Mouse (Mus musculus): ENCODE data around the gene Olfr64. TPM values are rescaled to one million over a fixed set of nuclear protein-coding genes. Genes with fewer than 3 reads are reported as not detected.

Gene Olfr64
- total RNA-seq (2021) = not detected

DNA sequence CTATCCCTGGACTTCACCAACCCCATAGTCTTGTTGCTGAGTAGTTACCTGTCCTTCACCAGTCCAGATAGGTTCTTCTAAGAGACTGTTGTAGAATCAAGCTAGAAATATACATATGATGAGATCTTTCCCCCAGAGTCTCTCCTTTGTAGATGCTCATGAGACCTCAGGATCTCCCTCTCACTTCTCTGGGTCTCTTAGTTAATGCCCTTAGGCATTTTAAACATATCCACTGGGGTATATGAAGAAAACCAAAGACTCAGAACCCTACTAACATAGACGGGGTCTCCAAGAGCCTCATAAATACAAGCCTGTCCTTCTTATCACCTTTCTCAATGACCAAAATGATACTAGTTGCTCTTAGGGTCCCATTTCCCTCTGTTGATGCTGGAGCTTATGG is at the start of gene Olfr64:
Olfr64 (minus strand) TSS at position 101 of the 400 bp plus-strand sequence.
- no peak for DNase-seq (ENCODE audit: extremely low spot score in 1 of 2, low spot score in 2 of 2)
- intact Hi-C loops (cut with DNase I) = no loop called here

GRCm38 (mm10) chr7:103942730-103943129 is 48.4 kb upstream of the Olfr64 start:
- DNase-seq (ENCODE audit: extremely low spot score in 1 of 2, low spot score in 2 of 2) = peak in 1 of 2 experiments; percentile 23
- intact Hi-C loops (cut with DNase I) = no loop called here

DNA sequence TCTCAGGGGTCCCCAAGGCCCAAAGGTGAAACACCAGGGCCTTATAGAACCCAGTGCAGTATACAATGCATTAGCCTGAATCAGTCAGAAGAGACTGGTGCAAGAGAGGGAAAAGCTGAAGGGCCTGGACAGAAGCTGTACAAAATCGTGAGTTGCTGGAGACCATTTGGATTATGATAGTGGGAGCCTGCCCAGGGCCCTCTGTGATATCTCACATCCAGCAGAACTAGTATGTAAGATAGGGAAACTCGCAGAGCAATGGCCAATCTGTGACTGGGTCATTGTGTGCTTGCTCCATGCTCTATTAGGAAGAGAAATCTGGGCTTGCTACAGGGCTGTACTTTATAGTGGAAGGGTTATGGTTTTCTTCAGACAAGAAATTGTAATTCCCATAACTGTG is 40.0 kb upstream of the Olfr64 start, which contains the start of gene Olfr632:
Olfr632 (plus strand) TSS at position 84 of the 400 bp plus-strand sequence.
- DNase-seq (ENCODE audit: extremely low spot score in 1 of 2, low spot score in 2 of 2) = no peak
- intact Hi-C loops (cut with DNase I) = no loop called here

DNA sequence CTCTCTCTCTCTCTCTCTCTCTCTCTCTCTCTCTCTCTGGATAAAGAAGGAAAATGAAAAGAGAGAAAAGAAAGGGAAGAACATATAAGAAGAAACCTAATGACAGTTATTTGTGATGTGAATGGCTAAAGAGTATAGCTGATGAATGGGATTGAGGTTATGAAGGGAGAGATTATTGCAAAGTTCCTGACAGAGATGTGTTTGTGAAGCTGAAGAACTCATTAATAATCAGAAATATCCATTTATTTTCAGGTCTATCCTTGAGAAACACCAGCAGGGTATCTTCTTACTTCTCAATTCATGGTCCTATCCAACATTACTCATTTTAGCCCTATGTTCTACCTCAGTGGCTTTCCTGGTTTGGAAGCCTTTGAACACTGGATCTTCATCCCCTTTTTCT is 34.2 kb upstream of the Olfr64 start, which contains the start of gene Olfr631:
Olfr631 (plus strand) TSS at position 301 of the 400 bp plus-strand sequence.
- no peak for DNase-seq (ENCODE audit: extremely low spot score in 1 of 2, low spot score in 2 of 2)
- intact Hi-C loops (cut with DNase I) = no loop called here

- intact Hi-C loops (cut with DNase I) = no loop called here
- no peak for DNase-seq (ENCODE audit: extremely low spot score in 1 of 2, low spot score in 2 of 2)
These were observed 21.1 kb upstream of the Olfr64 start for GRCm38 (mm10) chr7:103915338-103915737.

DNA sequence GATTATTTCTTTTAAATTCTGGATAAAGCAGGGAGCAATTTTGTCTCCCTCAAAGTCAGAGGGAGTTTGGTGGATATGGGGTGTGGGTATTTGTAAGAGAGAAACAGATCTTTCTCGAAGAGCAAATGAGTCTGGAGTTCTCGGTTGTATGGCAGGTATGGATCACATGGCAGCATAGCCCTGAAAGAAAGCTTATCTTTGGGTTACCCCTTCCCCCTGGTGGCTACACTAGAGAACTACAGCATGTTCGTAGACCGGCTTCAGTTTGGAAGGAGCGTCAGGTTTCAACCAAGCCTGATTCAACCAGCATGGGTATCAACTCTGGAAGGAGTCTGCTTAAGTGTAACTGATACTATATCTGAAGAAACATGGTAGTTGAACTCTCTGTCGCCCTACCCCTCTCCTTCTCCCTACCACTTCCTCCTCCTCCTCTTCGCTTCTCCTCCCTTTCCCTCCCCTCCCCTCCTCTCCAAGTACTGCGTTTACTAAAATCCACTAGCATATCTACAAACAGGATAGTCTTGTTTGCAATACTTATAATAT is 18.8 kb upstream of the Olfr64 start:
- DNase-seq (ENCODE audit: extremely low spot score in 1 of 2, low spot score in 2 of 2) = no peak
- intact Hi-C loops (cut with DNase I) = no loop called here

DNA sequence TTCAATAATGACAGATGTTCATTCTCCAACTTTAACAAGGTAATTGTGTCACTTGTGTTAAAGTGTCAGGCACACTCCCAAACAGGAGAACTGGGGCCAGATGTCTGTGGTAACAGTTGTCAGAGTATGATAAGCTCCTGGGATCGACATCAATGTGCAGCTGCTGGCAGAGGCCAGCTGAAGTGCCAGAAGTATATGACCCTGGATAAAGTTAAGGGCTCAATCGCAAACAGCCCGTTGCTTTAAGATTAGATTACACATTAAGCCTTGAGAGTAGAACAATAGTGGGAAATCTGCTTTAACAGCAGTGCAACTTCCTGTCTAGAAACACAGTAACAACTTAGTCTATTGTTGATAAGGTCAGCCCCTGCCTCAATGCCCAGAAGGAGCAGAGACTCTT is 15.8 kb upstream of the Olfr64 start:
- intact Hi-C loops (cut with DNase I) = no loop called here
- no peak for DNase-seq (ENCODE audit: extremely low spot score in 1 of 2, low spot score in 2 of 2)

GRCm38 (mm10) chr7:103903187-103903586 is 8.9 kb upstream of the Olfr64 start, which contains the start of gene Olfr65:
Gene Olfr65 (plus strand): TSS chr7:103903487.
- DNase-seq (ENCODE audit: extremely low spot score in 1 of 2, low spot score in 2 of 2) = peak in 1 of 2 experiments; percentile 2

DNA sequence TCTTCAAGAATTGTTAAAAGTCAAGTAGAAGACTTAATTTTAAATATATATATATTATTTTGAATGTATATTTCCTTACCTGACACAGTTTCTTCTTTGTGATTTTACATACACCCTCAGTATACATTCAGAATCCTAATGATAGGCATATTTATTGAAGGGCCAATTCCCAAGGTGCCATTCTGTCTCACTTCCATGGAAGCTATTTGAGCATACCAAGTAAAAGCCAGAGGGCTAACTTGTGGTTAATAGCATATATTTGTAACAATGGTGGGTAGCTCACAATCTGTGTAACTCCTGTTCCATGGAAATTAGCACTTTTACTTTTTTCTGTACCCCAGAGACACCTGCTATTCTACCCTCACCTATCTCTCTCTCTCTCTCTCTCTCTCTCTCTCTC is 8.1 kb downstream of the Olfr64 start, which contains the start of gene Olfr66:
Olfr66 (minus strand) TSS at position 101 of the 400 bp plus-strand sequence.
- intact Hi-C loops (cut with DNase I) = no loop called here
- DNase-seq (ENCODE audit: extremely low spot score in 1 of 2, low spot score in 2 of 2) = no peak

More at GRCm38 (mm10) chr7:103903187-103903586, 8.9 kb upstream of the Olfr64 start, which contains the start of gene Olfr65:
- intact Hi-C loops (cut with DNase I) = no loop called here

- no peak for DNase-seq (ENCODE audit: extremely low spot score in 1 of 2, low spot score in 2 of 2)
- intact Hi-C loops (cut with DNase I) = loop anchor here (10.0 kb wide), 1 partner anchor 1222 kb away; the partner anchor contains the start of gene Olfr555
These were observed 17.2 kb downstream of the Olfr64 start for GRCm38 (mm10) chr7:103877093-103877492.

- intact Hi-C loops (cut with DNase I) = loop anchor here (5.0 to 10.0 kb wide), 2 partner anchors 1220 to 1362 kb away; partner anchors contain the start of gene Olfr555
- no peak for DNase-seq (ENCODE audit: extremely low spot score in 1 of 2, low spot score in 2 of 2)
These were observed 19.8 kb downstream of the Olfr64 start for GRCm38 (mm10) chr7:103874451-103874850.

DNA sequence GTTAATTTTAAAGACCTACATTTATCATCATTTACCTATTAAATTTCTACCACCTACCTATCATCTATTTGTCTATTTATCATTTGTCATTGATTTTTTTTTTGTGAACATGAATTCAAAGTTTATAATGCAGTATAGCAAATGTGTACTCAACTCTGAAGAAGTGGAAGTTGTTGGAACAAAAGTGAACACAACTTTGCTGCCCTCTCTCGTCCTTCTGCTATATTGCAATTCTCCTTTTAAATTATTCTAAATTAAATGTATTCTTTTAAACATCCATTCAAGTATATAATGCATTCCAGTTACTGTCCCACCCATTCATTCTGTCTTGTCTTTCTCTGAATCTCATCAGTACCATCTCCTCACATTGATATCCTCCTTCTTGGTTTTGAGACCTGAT is 21.2 kb downstream of the Olfr64 start:
- peak in 1 of 2 experiments; percentile 3 for DNase-seq (ENCODE audit: extremely low spot score in 1 of 2, low spot score in 2 of 2)
- intact Hi-C loops (cut with DNase I) = loop anchor here (5.0 to 10.0 kb wide), 2 partner anchors 1218 to 1361 kb away; partner anchors contain the start of gene Olfr555

DNA sequence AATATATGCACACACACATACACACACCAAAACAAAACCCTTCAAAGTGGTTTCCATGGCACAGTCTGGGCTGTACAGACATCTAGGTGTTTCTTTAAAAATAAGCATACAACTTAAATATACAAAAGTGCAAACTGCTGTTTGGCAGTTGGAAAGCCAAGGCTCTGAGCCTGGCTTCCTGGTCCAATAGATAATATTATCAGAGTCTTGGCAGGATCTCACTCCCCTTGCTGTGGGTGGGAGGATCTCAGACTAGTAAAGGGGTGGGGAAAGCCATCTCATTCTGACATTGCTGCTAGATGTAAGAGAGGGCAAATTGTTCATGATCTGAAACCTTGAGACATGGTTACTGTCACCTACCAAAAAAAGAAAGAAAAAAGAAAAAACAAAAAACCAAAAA is 23.6 kb downstream of the Olfr64 start:
- no peak for DNase-seq (ENCODE audit: extremely low spot score in 1 of 2, low spot score in 2 of 2)
- intact Hi-C loops (cut with DNase I) = loop anchor here (5.0 to 10.0 kb wide), 2 partner anchors 1216 to 1358 kb away; partner anchors contain the start of gene Olfr555

DNA sequence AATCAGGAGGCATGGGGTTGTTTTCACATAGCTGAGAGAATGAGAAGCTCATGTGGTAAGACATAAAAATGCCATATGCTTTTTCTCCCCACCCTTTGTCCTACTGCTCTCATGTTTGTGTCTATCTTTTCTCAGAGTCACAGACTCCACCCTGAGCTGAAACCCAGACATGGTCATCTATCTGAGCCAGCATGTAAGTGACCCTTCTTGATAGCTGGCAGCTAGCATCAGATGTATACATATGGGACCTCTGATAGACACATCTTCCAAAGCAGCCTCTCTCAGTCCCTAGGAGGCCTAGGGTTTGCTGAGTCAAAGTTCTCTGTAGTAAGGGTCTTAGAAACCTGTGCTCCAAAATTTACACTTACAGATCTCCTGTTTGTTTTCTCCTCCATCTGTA is 28.6 kb downstream of the Olfr64 start:
- no peak for DNase-seq (ENCODE audit: extremely low spot score in 1 of 2, low spot score in 2 of 2)
- intact Hi-C loops (cut with DNase I) = loop anchor here (10.0 kb wide), 1 partner anchor 911 kb away; the partner anchor contains the start of gene Olfr575

GRCm38 (mm10) chr7:103861531-103861930 is 32.8 kb downstream of the Olfr64 start:
- no peak for DNase-seq (ENCODE audit: extremely low spot score in 1 of 2, low spot score in 2 of 2)
- intact Hi-C loops (cut with DNase I) = loop anchor here (10.0 kb wide), 1 partner anchor 907 kb away; the partner anchor contains the start of gene Olfr575

DNA sequence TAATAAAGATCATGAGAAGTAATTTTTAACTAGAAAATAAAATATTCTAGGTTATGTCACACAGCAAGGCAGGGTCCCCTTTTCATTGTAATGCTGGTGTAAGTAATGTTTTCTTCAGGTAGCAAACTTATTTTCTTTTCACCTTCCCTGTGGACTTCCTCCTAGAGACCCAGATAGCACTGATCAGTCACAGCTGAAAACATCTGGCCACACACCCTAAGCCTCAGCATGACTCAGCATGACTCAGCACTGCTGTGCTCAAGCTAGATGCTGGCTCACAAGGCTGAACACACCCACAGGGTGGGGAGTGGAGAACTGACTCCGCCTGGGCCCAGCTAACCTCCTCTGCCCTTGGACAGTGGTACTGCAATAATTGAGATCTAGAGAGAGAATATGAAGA is 33.4 kb downstream of the Olfr64 start:
- no peak for DNase-seq (ENCODE audit: extremely low spot score in 1 of 2, low spot score in 2 of 2)
- intact Hi-C loops (cut with DNase I) = loop anchor here (10.0 kb wide), 1 partner anchor 906 kb away; the partner anchor contains the start of gene Olfr575

DNA sequence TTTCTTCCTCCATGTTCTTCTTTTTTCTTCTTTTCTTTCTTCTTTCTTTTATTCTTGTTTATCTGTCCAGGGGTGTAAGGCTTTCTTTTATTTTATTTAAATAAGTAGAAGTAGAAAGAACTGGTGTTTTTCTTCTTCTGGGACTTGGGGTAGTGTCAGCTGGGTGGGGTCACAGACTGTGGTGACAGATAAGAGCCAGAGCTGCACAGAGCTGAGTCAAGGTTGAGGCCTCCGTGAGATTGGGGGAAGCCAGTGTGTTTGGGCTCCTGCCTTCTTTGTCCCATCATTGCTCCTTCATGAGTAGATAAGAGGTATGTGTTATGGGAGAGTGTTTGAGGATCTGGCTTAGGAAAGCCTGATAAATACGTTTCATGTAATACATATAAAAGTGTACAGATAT is 35.2 kb downstream of the Olfr64 start:
- intact Hi-C loops (cut with DNase I) = no loop called here
- DNase-seq (ENCODE audit: extremely low spot score in 1 of 2, low spot score in 2 of 2) = no peak

DNA sequence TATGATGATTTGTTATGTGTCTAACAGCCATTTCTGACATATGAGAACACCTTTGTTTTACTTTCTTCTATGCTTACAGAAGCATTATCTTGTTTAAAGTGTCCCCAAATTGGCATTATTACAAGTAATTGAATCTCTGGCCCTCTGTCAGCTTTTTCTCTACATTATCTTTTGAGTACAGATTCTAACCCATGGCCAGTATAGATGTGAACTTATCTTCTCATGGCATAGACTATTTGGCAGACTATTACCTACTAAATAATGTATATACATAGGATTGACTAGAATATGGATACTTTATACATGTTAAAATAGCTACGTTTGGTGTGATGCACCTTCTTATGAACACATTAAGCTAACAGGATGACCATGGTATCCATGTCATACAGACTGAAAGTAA is 39.6 kb downstream of the Olfr64 start:
- no peak for DNase-seq (ENCODE audit: extremely low spot score in 1 of 2, low spot score in 2 of 2)
- intact Hi-C loops (cut with DNase I) = no loop called here

DNA sequence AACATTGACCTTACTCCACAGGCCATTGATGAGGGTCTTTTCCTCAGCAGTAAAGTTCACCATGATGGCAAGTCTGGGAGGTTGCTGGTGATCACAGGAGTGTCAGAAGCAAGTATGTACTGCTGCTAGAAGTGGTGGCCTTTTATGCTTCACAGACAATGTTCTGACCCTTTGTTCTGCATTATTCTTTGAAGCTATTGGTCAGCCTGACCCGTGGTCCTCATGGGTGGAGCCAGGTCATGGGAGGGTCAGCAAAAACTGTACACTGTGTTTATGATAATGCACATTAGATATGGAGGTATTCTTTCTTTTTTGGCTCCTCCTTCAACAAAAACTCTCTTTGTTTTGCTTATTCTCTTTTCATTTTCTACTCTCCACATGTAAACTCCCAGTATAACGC is 41.2 kb downstream of the Olfr64 start, which contains the start of gene Hbb-y:
Hbb-y (minus strand) TSS at position 127 of the 400 bp plus-strand sequence.
- intact Hi-C loops (cut with DNase I) = no loop called here
- no peak for DNase-seq (ENCODE audit: extremely low spot score in 1 of 2, low spot score in 2 of 2)
